31 mouse cellular contexts compared by ENCODE assay signal in the genomic region with DNA sequence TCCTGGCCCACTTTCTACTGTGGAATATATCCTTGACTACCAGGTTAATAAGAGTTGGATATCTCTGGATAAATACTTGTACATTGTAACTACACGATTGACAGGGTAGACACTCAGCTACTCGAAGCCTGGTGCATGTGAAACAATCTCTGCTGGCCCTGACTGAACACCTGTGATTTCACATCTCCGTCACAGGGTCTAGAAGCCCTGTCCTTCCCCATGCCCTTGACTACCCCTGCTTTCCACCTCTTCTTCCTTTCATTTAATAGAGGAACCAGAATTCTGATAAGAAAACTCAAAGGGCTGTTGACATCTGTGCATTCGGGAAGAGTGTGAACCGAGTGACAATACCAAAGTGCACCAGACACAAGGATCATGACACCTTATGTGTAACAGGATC.
"Had no signal": no experiment of that assay in that cellular context is flagged by ENCODE, and none has a peak within 500 bp of the region (broad histone marks: within the 10 kb centered on the region; RNA-seq: fewer than 3 reads in every experiment).

No protein-coding gene starts in this region.

- ATAC-seq: hindbrain, embryonic 16.5 days; hindbrain, postnatal 0 days; inflammation-experienced regulatory T-cells, adult 6 months; intestine, embryonic 15.5 days; intestine, embryonic 16.5 days had no signal

- H3K4me3 ChIP-seq: heart, embryonic 12.5 days; heart, embryonic 15.5 days; hindbrain, embryonic 10.5 days; hindbrain, embryonic 12.5 days; hindbrain, embryonic 13.5 days; hindbrain, embryonic 15.5 days; intestine, embryonic 15.5 days; kidney, embryonic 15.5 days; layer of hippocampus, adult 2 months; left cerebral cortex, adult 2 months had no signal

- H3K4me1 ChIP-seq: hindbrain, embryonic 10.5 days; hindbrain, embryonic 12.5 days; intestine, embryonic 15.5 days had no signal

- DNase-seq: heart, postnatal 10 days; heart, postnatal 14 days; heart, postnatal 4 days; kidney, adult 11 months; kidney, adult 18-20 months; kidney, adult 2 months; kidney, adult 8-10 months; kidney, adult 9 months; kidney, postnatal 10 days; kidney, postnatal 14 days; kidney, postnatal 25 days; kidney, postnatal 36 days; kidney, postnatal 4 days; layer of hippocampus, adult 9-11 months; layer of hippocampus, postnatal 36 days had no signal

- H3K36me3 ChIP-seq: heart, embryonic 12.5 days; heart, embryonic 15.5 days; hindbrain, embryonic 10.5 days; hindbrain, embryonic 12.5 days; hindbrain, embryonic 13.5 days; hindbrain, embryonic 15.5 days; intestine, embryonic 15.5 days; kidney, embryonic 15.5 days had no signal

- H3K27me3 ChIP-seq: heart, embryonic 12.5 days; heart, embryonic 15.5 days; hindbrain, embryonic 12.5 days; hindbrain, embryonic 13.5 days; hindbrain, embryonic 15.5 days; intestine, embryonic 15.5 days; kidney, embryonic 15.5 days had no signal

- H3K4me2 ChIP-seq: heart, embryonic 12.5 days; heart, embryonic 15.5 days; hindbrain, embryonic 12.5 days; hindbrain, embryonic 13.5 days; hindbrain, embryonic 14.5 days; hindbrain, embryonic 15.5 days; intestine, embryonic 15.5 days; kidney, embryonic 15.5 days had no signal

- H3K9ac ChIP-seq: heart, embryonic 12.5 days; heart, embryonic 15.5 days; hindbrain, embryonic 12.5 days; hindbrain, embryonic 13.5 days; hindbrain, embryonic 14.5 days; hindbrain, embryonic 15.5 days; intestine, embryonic 15.5 days; kidney, embryonic 15.5 days had no signal

- H3K27ac ChIP-seq: heart, embryonic 15.5 days; hindbrain, embryonic 10.5 days; hindbrain, embryonic 12.5 days; hindbrain, embryonic 13.5 days; hindbrain, embryonic 14.5 days; hindbrain, embryonic 15.5 days; hindbrain, postnatal 0 days; intestine, embryonic 15.5 days; kidney, embryonic 15.5 days; kidney, postnatal 0 days; layer of hippocampus, adult 2 months; left cerebral cortex, adult 2 months had no signal

- H3K9me3 ChIP-seq: heart, embryonic 12.5 days; heart, embryonic 15.5 days; hindbrain, embryonic 10.5 days; hindbrain, embryonic 12.5 days; hindbrain, embryonic 13.5 days; hindbrain, embryonic 15.5 days; intestine, embryonic 15.5 days; kidney, embryonic 15.5 days had no signal
